Mouse (Mus musculus): ENCODE measurements around the gene Ltb. TPM values are rescaled to one million over a fixed set of nuclear protein-coding genes. Genes with fewer than 3 reads are reported as not detected.

Gene Ltb
- polyA plus RNA-seq, 1 experiment from 2014 or later, result 0.64 TPM

- Histone ChIP-seq H3K9ac (replicated peaks) (peak overlapping the region; percentile 45), H3K36me3 (no peaks in the 10 kb centered on the region), H3K27ac (no peak overlapping the region), H3K4me2 (peak overlapping the region; percentile 74), H3K4me1 (replicated peaks) (peaks cover 21% of the 10 kb centered on the region), H3K27me3 (peaks cover 68% of the 10 kb centered on the region), H3K9me3 (no peaks in the 10 kb centered on the region), H3K4me3 (replicated peaks) (peak overlapping the region; percentile 43)
- 2% methylated on average over 66 of the region's 66 CpGs for WGBS
- peak; percentile 53 for ATAC-seq (ENCODE audit: insufficient number of reproducible peaks, insufficient read depth, low FRiP score, low TSS enrichment, low read depth)
Measured at GRCm38 (mm10) chr17:35195631-35196320, 1.5 kb downstream of the Ltb start.

- no peak for ATAC-seq (ENCODE audit: insufficient number of reproducible peaks, insufficient read depth, low FRiP score, low TSS enrichment, low read depth)
- Histone ChIP-seq H3K9me3 (no peaks in the 10 kb centered on the region), H3K36me3 (no peaks in the 10 kb centered on the region), H3K4me3 (replicated peaks) (peak overlapping the region; percentile 43), H3K27me3 (peaks cover 73% of the 10 kb centered on the region), H3K27ac (no peak overlapping the region), H3K4me2 (peak overlapping the region; percentile 74), H3K4me1 (replicated peaks) (peaks cover 21% of the 10 kb centered on the region), H3K9ac (replicated peaks) (no peak overlapping the region)
- 21% methylated on average over 9 of the region's 9 CpGs for WGBS
Measured at GRCm38 (mm10) chr17:35196321-35196641, 2.0 kb downstream of the Ltb start.

- H3K4me1 ChIP-seq (replicated peaks), result peaks cover 24% of the 10 kb centered on the region
- no peak overlapping the region for H3K27ac ChIP-seq
- 34% methylated on average over 6 of the region's 6 CpGs for WGBS
- no peak overlapping the region for H3K9ac ChIP-seq (replicated peaks)
- H3K27me3 ChIP-seq, result peaks cover 81% of the 10 kb centered on the region
- no peak overlapping the region for H3K4me3 ChIP-seq (replicated peaks)
- H3K9me3 ChIP-seq, result no peaks in the 10 kb centered on the region
- ATAC-seq (ENCODE audit: insufficient number of reproducible peaks, insufficient read depth, low FRiP score, low TSS enrichment, low read depth), result no peak
- H3K4me2 ChIP-seq, result no peak overlapping the region
- no peaks in the 10 kb centered on the region for H3K36me3 ChIP-seq
Measured at GRCm38 (mm10) chr17:35197126-35197525, 2.9 kb downstream of the Ltb start.

- no peak overlapping the region for H3K27ac ChIP-seq
- no peak overlapping the region for H3K9ac ChIP-seq (replicated peaks)
- WGBS, result 62% methylated on average over 7 of the region's 7 CpGs
- peaks cover 27% of the 10 kb centered on the region for H3K4me1 ChIP-seq (replicated peaks)
- H3K4me3 ChIP-seq (replicated peaks), result no peak overlapping the region
- H3K27me3 ChIP-seq, result peaks cover 90% of the 10 kb centered on the region
- no peaks in the 10 kb centered on the region for H3K9me3 ChIP-seq
- no peak for ATAC-seq (ENCODE audit: insufficient number of reproducible peaks, insufficient read depth, low FRiP score, low TSS enrichment, low read depth)
- H3K4me2 ChIP-seq, result no peak overlapping the region
- H3K36me3 ChIP-seq, result no peaks in the 10 kb centered on the region
Measured at GRCm38 (mm10) chr17:35198029-35198428, 3.8 kb downstream of the Ltb start.

GRCm38 (mm10) chr17:35198946-35199345 lies 4.7 kb downstream of the Ltb start:
- no peak overlapping the region for H3K4me3 ChIP-seq (replicated peaks)
- H3K27ac ChIP-seq, result no peak overlapping the region
- no peak overlapping the region for H3K4me2 ChIP-seq
- 27% methylated on average over 8 of the region's 8 CpGs for WGBS
- ATAC-seq (ENCODE audit: insufficient number of reproducible peaks, insufficient read depth, low FRiP score, low TSS enrichment, low read depth), result no peak
- no peak overlapping the region for H3K9ac ChIP-seq (replicated peaks)
- H3K36me3 ChIP-seq, result no peaks in the 10 kb centered on the region
- peaks cover 94% of the 10 kb centered on the region for H3K27me3 ChIP-seq
- H3K9me3 ChIP-seq, result no peaks in the 10 kb centered on the region
- peaks cover 25% of the 10 kb centered on the region for H3K4me1 ChIP-seq (replicated peaks)

DNA sequence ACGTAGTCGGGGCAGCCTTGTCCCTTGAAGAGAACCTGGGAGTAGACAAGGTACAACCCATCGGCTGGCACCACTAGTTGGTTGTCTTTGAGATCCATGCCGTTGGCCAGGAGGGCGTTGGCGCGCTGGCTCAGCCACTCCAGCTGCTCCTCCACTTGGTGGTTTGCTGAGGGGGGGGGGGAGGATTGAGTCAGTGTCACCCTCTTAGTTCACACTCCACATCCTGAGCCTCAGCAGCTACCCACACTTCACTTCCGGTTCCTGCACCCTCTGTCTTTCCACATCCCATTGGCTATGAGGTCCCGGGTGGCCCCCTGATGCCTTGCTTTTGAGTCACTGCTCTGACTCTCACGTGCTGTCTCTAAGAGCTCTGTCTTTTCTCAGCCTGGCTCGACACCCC lies 6.2 kb downstream of the Ltb start:
- H3K9me3 ChIP-seq, result no peaks in the 10 kb centered on the region
- no peak for ATAC-seq (ENCODE audit: insufficient number of reproducible peaks, insufficient read depth, low FRiP score, low TSS enrichment, low read depth)
- peaks cover 15% of the 10 kb centered on the region for H3K4me1 ChIP-seq (replicated peaks)
- no peak overlapping the region for H3K27ac ChIP-seq
- no peak overlapping the region for H3K4me2 ChIP-seq
- H3K36me3 ChIP-seq, result no peaks in the 10 kb centered on the region
- H3K9ac ChIP-seq (replicated peaks), result no peak overlapping the region
- no peak overlapping the region for H3K4me3 ChIP-seq (replicated peaks)
- H3K27me3 ChIP-seq, result peaks cover 93% of the 10 kb centered on the region
- 84% methylated on average over 11 of the region's 11 CpGs for WGBS

GRCm38 (mm10) chr17:35201128-35201527 lies 6.9 kb downstream of the Ltb start:
- Histone ChIP-seq H3K4me1 (replicated peaks) (peaks cover 8% of the 10 kb centered on the region), H3K9ac (replicated peaks) (no peak overlapping the region), H3K36me3 (no peaks in the 10 kb centered on the region), H3K27ac (no peak overlapping the region), H3K4me3 (replicated peaks) (no peak overlapping the region), H3K4me2 (no peak overlapping the region), H3K27me3 (peaks cover 87% of the 10 kb centered on the region), H3K9me3 (no peaks in the 10 kb centered on the region)
- 79% methylated on average over 11 of the region's 11 CpGs for WGBS
- ATAC-seq (ENCODE audit: insufficient number of reproducible peaks, insufficient read depth, low FRiP score, low TSS enrichment, low read depth), result no peak

DNA sequence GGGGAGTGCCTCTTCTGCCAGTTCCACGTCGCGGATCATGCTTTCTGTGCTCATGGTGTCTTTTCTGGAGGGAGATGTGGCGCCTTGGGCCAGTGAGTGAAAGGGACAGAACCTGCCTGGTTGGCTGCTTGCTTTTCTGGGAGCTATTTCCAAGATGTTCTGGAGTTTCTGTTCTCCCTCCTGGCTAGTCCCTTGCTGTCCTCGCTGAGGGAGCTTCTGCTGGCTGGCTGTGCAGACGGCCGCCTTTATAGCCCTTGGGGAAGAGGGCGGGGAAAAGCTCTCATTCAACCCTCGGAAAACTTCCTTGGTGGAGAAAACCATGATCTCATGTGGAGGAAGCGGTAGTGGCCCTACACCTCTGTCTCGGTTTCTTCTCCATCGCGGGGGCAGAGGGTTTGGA lies 7.5 kb downstream of the Ltb start, which contains the start of gene Tnf:
Tnf (minus strand) TSS at position 221 of the 400 bp plus-strand sequence.
- no peak within 1 kb of the TSS for H3K9ac ChIP-seq (replicated peaks)
- 0 out of 2 replicates have a peak, but pooled peaks cover 6% of the 10 kb centered on the region for H3K4me1 ChIP-seq (replicated peaks)
- H3K36me3 ChIP-seq, result no peaks in the 10 kb centered on the region
- H3K4me3 ChIP-seq (replicated peaks), result no peak within 1 kb of the TSS
- no peak for ATAC-seq (ENCODE audit: insufficient number of reproducible peaks, insufficient read depth, low FRiP score, low TSS enrichment, low read depth)
- H3K4me2 ChIP-seq, result 0 out of 2 replicates have a peak within 1 kb of the TSS, but pooled peaks have one; percentile 19
- H3K27ac ChIP-seq, result no peak within 1 kb of the TSS
- H3K27me3 ChIP-seq, result peaks cover 81% of the 10 kb centered on the region
- WGBS, result 34% methylated on average over 13 of the region's 13 CpGs
- no peaks in the 10 kb centered on the region for H3K9me3 ChIP-seq

DNA sequence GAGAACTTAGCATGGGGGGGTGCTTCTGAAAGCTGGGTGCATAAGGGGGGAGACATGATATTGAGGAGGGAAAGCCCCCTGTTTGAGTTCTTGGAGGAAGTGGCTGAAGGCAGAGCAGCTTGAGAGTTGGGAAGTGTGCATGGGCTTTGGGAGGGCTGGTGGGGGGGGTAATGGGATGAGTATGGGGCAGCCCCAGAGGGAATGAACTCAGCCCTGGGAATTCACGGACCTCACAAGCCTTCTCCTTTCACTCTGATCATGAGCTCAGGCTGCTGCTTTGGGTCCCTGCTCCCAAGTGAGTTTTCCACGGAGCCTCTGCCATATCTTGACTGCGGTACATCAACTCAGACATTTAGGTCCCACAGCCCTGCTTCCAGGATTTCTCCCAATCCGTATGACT lies 8.2 kb downstream of the Ltb start:
- Histone ChIP-seq H3K9ac (replicated peaks) (no peak overlapping the region), H3K36me3 (no peaks in the 10 kb centered on the region), H3K27me3 (peaks cover 76% of the 10 kb centered on the region), H3K9me3 (no peaks in the 10 kb centered on the region), H3K4me2 (no peak overlapping the region), H3K4me3 (replicated peaks) (no peak overlapping the region), H3K4me1 (replicated peaks) (0 out of 2 replicates have a peak, but pooled peaks cover 6% of the 10 kb centered on the region), H3K27ac (no peak overlapping the region)
- no peak for ATAC-seq (ENCODE audit: insufficient number of reproducible peaks, insufficient read depth, low FRiP score, low TSS enrichment, low read depth)
- WGBS, result 74% methylated on average over 4 of the region's 4 CpGs

DNA sequence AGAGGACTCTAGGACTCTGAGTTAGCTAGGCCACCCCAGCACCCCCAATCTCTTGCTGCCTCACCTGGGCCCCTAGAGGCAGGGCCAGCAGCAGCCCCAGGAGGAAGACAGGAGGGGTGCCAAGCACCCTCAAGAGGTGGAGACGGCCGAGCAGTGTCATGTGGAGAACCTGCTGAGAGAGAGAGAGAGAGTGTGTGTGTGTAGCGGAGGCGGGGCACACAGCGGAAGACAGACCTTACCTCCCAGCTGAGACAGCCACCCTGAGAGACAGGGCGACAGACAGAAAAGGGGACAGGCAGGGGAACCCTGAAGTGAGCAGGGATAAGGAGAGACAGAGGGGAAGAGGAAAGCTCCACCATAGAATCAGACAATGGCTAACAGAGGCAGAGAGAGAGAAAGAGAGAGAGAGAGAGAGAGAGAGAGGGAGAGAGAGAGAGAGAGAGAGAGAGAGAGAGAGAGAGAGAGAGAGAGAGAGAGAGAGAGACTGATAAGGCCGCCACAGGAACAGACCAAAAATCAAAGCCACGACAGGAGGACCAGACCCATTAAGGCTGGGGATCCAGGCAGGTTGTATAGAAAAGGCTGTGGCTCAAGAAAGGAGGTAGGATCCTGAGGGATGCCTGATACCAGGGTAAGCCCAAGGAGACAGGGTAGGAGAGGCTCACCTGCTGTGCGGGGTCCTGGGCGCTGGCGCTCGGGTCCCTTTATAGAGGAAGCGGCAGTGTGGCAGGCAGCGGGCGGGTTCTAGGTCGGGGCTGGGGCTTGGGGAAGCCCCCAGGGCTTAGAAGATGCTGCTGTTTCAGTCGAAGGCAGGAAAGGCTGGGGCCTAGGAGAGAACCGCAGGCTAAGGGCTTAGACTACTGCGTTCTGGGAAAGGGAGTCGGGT lies 10.5 kb downstream of the Ltb start, which contains the start of gene Lta:
Lta (minus strand) TSS at position 858 of the 886 bp plus-strand sequence.
- Histone ChIP-seq H3K4me2 (no peak within 1 kb of the TSS), H3K27me3 (peaks cover 58% of the 10 kb centered on the region), H3K36me3 (no peaks in the 10 kb centered on the region), H3K4me3 (replicated peaks) (no peak within 1 kb of the TSS), H3K4me1 (replicated peaks) (0 out of 2 replicates have a peak, but pooled peaks cover 6% of the 10 kb centered on the region), H3K9me3 (no peaks in the 10 kb centered on the region), H3K9ac (replicated peaks) (no peak within 1 kb of the TSS; the same call in 1 of the 2 replicates), H3K27ac (no peak within 1 kb of the TSS)
- ATAC-seq (ENCODE audit: insufficient number of reproducible peaks, insufficient read depth, low FRiP score, low TSS enrichment, low read depth), result no peak
- WGBS, result 27% methylated on average over 20 of the region's 20 CpGs

- no peak overlapping the region for H3K4me2 ChIP-seq
- 0 out of 2 replicates have a peak, but pooled peaks cover 6% of the 10 kb centered on the region for H3K4me1 ChIP-seq (replicated peaks)
- ATAC-seq (ENCODE audit: insufficient number of reproducible peaks, insufficient read depth, low FRiP score, low TSS enrichment, low read depth), result no peak
- H3K27ac ChIP-seq, result no peak overlapping the region
- 61% methylated on average over 10 of the region's 10 CpGs for WGBS
- H3K27me3 ChIP-seq, result peaks cover 51% of the 10 kb centered on the region
- no peaks in the 10 kb centered on the region for H3K9me3 ChIP-seq
- H3K36me3 ChIP-seq, result no peaks in the 10 kb centered on the region
- no peak overlapping the region for H3K4me3 ChIP-seq (replicated peaks)
- H3K9ac ChIP-seq (replicated peaks), result no peak overlapping the region
Measured at GRCm38 (mm10) chr17:35205380-35205769, 11.1 kb downstream of the Ltb start.

Measured in limb, embryonic 12.5 days (tissue).